Comparison of ENCODE assay signal across 19 mouse cellular contexts in the genomic region with DNA sequence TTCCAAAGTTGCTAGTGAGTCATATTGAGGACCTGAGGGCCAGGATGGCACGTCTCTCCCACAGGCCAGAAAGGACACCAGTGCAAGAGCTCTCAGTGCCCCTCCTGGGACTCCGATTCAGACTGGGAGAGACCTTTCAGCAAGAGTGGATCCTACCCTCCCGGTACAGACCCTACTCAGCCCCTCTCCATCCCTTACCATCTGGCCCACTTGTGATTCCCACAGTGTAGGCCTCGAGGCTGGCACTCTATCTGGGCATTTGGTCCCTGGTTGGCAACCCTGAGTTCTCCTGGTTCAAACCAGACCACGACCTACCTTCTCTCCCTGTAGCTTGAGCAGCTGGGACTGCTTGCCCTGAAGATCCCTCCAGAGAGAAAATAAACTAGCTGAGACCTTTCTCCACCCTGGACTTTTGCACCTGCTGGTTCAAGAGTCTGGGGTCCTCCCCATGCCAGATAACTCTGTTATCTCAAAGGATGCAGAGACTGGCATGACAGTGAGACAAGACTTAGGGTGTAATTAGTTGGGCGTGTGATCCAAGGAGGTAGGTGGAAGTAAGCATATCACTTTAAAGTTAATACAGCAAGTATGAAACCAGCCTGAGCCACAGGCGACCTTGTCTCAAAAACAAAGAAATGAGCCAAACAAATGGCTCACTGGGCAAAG. TPM values are rescaled to one million over a fixed set of nuclear protein-coding genes. Genes with fewer than 3 reads are reported as not detected.
A peak's percentile ranks its signal among the peaks of the same experiment; 100 is the strongest.
DNase-seq lines count a peak whose midpoint lies in the region; ATAC-seq and TF ChIP-seq lines count a peak whose summit lies in the region.
"Had no signal": no experiment of that assay in that cellular context is flagged by ENCODE, and none has a peak within 500 bp of the region (broad histone marks: within the 10 kb centered on the region; RNA-seq: fewer than 3 reads in every experiment).

No protein-coding gene starts in this region.

- H3K9ac ChIP-seq in forebrain, embryonic 15.5 days (replicated peaks): no peak overlapping the region
- no peak overlapping the region for H3K9ac ChIP-seq in forebrain, embryonic 16.5 days (replicated peaks; ENCODE audit: low read depth, low read length)
- no peak overlapping the region for H3K9ac ChIP-seq in hindbrain, embryonic 15.5 days
- H3K9ac ChIP-seq in hindbrain, postnatal 0 days (replicated peaks; ENCODE audit: low read length): no peak overlapping the region
- H3K9ac ChIP-seq in neural tube, embryonic 15.5 days (replicated peaks): no peak overlapping the region
- 0 out of 2 replicates have a peak overlapping the region, but pooled peaks have one; percentile 94 for H3K9ac ChIP-seq in midbrain, postnatal 0 days (replicated peaks; ENCODE audit: low read length, poor library complexity, severe bottlenecking)
- H3K9ac ChIP-seq: liver, postnatal 0 days had no signal

- no peak for DNase-seq in hindbrain, postnatal 0 days (ENCODE audit: low spot score)
- no peak for DNase-seq in neural tube, embryonic 10.5 days (ENCODE audit: extremely low spot score, low spot score)
- no peak for DNase-seq in midbrain, postnatal 0 days (ENCODE audit: low spot score)
- DNase-seq in right cerebral cortex, postnatal 4 days: no peak
- DNase-seq: adrenal gland, adult 2 months; gastrocnemius, postnatal 36 days; kidney, postnatal 36 days; layer of hippocampus, postnatal 36 days; liver, postnatal 0 days; lung, postnatal 10 days; right cerebral cortex, postnatal 14 days; spleen, adult 18-20 months had no signal

- WGBS in forebrain, embryonic 15.5 days: 87% methylated on average over 7 of the region's 7 CpGs
- 90% methylated on average over 7 of the region's 7 CpGs for WGBS in forebrain, embryonic 16.5 days
- 91% methylated on average over 7 of the region's 7 CpGs for WGBS in hindbrain, embryonic 15.5 days
- WGBS in hindbrain, postnatal 0 days: 81% methylated on average over 7 of the region's 7 CpGs
- WGBS in neural tube, embryonic 15.5 days: 82% methylated on average over 7 of the region's 7 CpGs
- WGBS in midbrain, postnatal 0 days: 86% methylated on average over 7 of the region's 7 CpGs

- no peaks in the 10 kb centered on the region for H3K27me3 ChIP-seq in forebrain, embryonic 15.5 days
- no peaks in the 10 kb centered on the region for H3K27me3 ChIP-seq in forebrain, embryonic 16.5 days (replicated peaks; ENCODE audit: control insufficient read depth, insufficient read depth, low read length)
- H3K27me3 ChIP-seq in hindbrain, embryonic 15.5 days: no peaks in the 10 kb centered on the region
- H3K27me3 ChIP-seq in hindbrain, postnatal 0 days (ENCODE audit: insufficient read depth, low read length): no peaks in the 10 kb centered on the region
- H3K27me3 ChIP-seq in neural tube, embryonic 15.5 days (replicated peaks): no peaks in the 10 kb centered on the region
- H3K27me3 ChIP-seq in midbrain, postnatal 0 days (ENCODE audit: insufficient read depth, low read length): no peaks in the 10 kb centered on the region

- peaks cover 6% of the 10 kb centered on the region for H3K36me3 ChIP-seq in forebrain, embryonic 15.5 days
- H3K36me3 ChIP-seq in forebrain, embryonic 16.5 days (ENCODE audit: control insufficient read depth, insufficient read depth): 0 out of 2 replicates have a peak, but pooled peaks cover 2% of the 10 kb centered on the region
- H3K36me3 ChIP-seq in hindbrain, embryonic 15.5 days: no peaks in the 10 kb centered on the region; the same call in 1 of the 2 replicates
- peaks cover 7% of the 10 kb centered on the region; the same call in 1 of the 2 replicates for H3K36me3 ChIP-seq in hindbrain, postnatal 0 days (ENCODE audit: insufficient read depth, low read length)
- H3K36me3 ChIP-seq in neural tube, embryonic 15.5 days: peaks cover 11% of the 10 kb centered on the region; the same call in 1 of the 2 replicates
- peaks cover 8% of the 10 kb centered on the region for H3K36me3 ChIP-seq in midbrain, postnatal 0 days (ENCODE audit: insufficient read depth, low read length)
- H3K36me3 ChIP-seq: G1E had no signal

- ATAC-seq in forebrain, embryonic 15.5 days (replicated peaks): no peak
- no peak for ATAC-seq in forebrain, embryonic 16.5 days
- no peak for ATAC-seq in hindbrain, embryonic 15.5 days (ENCODE audit: low FRiP score, low read depth)
- ATAC-seq in hindbrain, postnatal 0 days: no peak
- no peak for ATAC-seq in neural tube, embryonic 15.5 days (ENCODE audit: low FRiP score)
- ATAC-seq in midbrain, postnatal 0 days (ENCODE audit: low FRiP score): no peak
- ATAC-seq: liver, postnatal 0 days had no signal

- TF ChIP-seq CTCF in hindbrain, postnatal 0 days (IDR thresholded peaks at IDR 0.05; ENCODE audit: low read depth): no peak
- no peak for TF ChIP-seq CTCF in midbrain, postnatal 0 days (IDR thresholded peaks at IDR 0.05)

- no peak overlapping the region for H3K27ac ChIP-seq in forebrain, embryonic 15.5 days (replicated peaks)
- H3K27ac ChIP-seq in forebrain, embryonic 16.5 days (ENCODE audit: low read length): no peak overlapping the region
- H3K27ac ChIP-seq in hindbrain, embryonic 15.5 days (replicated peaks): peak overlapping the region; percentile 86
- no peak overlapping the region for H3K27ac ChIP-seq in hindbrain, postnatal 0 days
- H3K27ac ChIP-seq in neural tube, embryonic 15.5 days (replicated peaks): peak overlapping the region; percentile 88; the same call in 1 of the 2 replicates
- H3K27ac ChIP-seq in midbrain, postnatal 0 days (ENCODE audit: low read depth, low read length): peak overlapping the region; percentile 87; the same call in 1 of the 2 replicates

- peaks cover 24% of the 10 kb centered on the region for H3K4me1 ChIP-seq in forebrain, embryonic 15.5 days
- peaks cover 17% of the 10 kb centered on the region for H3K4me1 ChIP-seq in forebrain, embryonic 16.5 days (replicated peaks; ENCODE audit: control insufficient read depth, insufficient read depth, low read length)
- peaks cover 27% of the 10 kb centered on the region for H3K4me1 ChIP-seq in hindbrain, embryonic 15.5 days (replicated peaks)
- peaks cover 6% of the 10 kb centered on the region; the same call in 1 of the 2 replicates for H3K4me1 ChIP-seq in hindbrain, postnatal 0 days (ENCODE audit: insufficient read depth, low read length)
- H3K4me1 ChIP-seq in neural tube, embryonic 15.5 days: peaks cover 32% of the 10 kb centered on the region
- peaks cover 6% of the 10 kb centered on the region; the same call in 1 of the 2 replicates for H3K4me1 ChIP-seq in midbrain, postnatal 0 days (ENCODE audit: insufficient read depth, low read length)

- H3K4me3 ChIP-seq in forebrain, embryonic 15.5 days: no peak overlapping the region
- no peak overlapping the region for H3K4me3 ChIP-seq in forebrain, embryonic 16.5 days (replicated peaks; ENCODE audit: low read length)
- no peak overlapping the region for H3K4me3 ChIP-seq in hindbrain, embryonic 15.5 days
- H3K4me3 ChIP-seq in hindbrain, postnatal 0 days (ENCODE audit: low read length): no peak overlapping the region
- peak overlapping the region; percentile 74; the same call in 1 of the 2 replicates for H3K4me3 ChIP-seq in neural tube, embryonic 15.5 days (replicated peaks)
- peak overlapping the region; percentile 75; the same call in 1 of the 2 replicates for H3K4me3 ChIP-seq in midbrain, postnatal 0 days (ENCODE audit: low read depth, low read length)

- 0 out of 2 replicates have a peak overlapping the region, but pooled peaks have one; percentile 68 for H3K4me2 ChIP-seq in forebrain, embryonic 15.5 days (replicated peaks)
- no peak overlapping the region; the same call in 1 of the 2 replicates for H3K4me2 ChIP-seq in forebrain, embryonic 16.5 days (ENCODE audit: low read length)
- peak overlapping the region; percentile 64 for H3K4me2 ChIP-seq in hindbrain, embryonic 15.5 days
- H3K4me2 ChIP-seq in hindbrain, postnatal 0 days (ENCODE audit: low read depth, low read length): no peak overlapping the region
- peak overlapping the region; percentile 65 for H3K4me2 ChIP-seq in neural tube, embryonic 15.5 days
- H3K4me2 ChIP-seq in midbrain, postnatal 0 days (ENCODE audit: low read depth, low read length, poor library complexity, severe bottlenecking): no peak overlapping the region

- no peaks in the 10 kb centered on the region for H3K9me3 ChIP-seq in forebrain, embryonic 15.5 days
- no peaks in the 10 kb centered on the region for H3K9me3 ChIP-seq in forebrain, embryonic 16.5 days (ENCODE audit: control insufficient read depth, low read length)
- no peaks in the 10 kb centered on the region for H3K9me3 ChIP-seq in hindbrain, embryonic 15.5 days
- no peaks in the 10 kb centered on the region for H3K9me3 ChIP-seq in hindbrain, postnatal 0 days (ENCODE audit: low read length)
- no peaks in the 10 kb centered on the region for H3K9me3 ChIP-seq in neural tube, embryonic 15.5 days (replicated peaks)
- no peaks in the 10 kb centered on the region for H3K9me3 ChIP-seq in midbrain, postnatal 0 days (ENCODE audit: low read length)
- H3K9me3 ChIP-seq: G1E had no signal

RNA-seq across cellular contexts. Expression of a gene that starts 1.2 kb away (rescaled TPM):
- 71.9 and 73.0 TPM in 2 replicates for polyA plus RNA-seq in forebrain, embryonic 15.5 days (2015; fragmentation: Nextera tagmentation; extraction: Ambion mirVana)
- polyA plus RNA-seq in forebrain, embryonic 16.5 days (2015; fragmentation: Nextera tagmentation; extraction: Ambion mirVana): 74.1 and 89.9 TPM in 2 replicates
- 95.5 and 119 TPM in 2 replicates for polyA plus RNA-seq in hindbrain, embryonic 15.5 days (2015; fragmentation: Nextera tagmentation; extraction: Ambion mirVana)
- 147 and 151 TPM in 2 replicates for total RNA-seq in hindbrain, postnatal 0 days (2014; rRNA removed)
- polyA plus RNA-seq in hindbrain, postnatal 0 days (2015; fragmentation: Nextera tagmentation; extraction: Ambion mirVana): 85.6 and 95.2 TPM in 2 replicates
- 86.4 and 100 TPM in 2 replicates for polyA plus RNA-seq in neural tube, embryonic 15.5 days (2015; fragmentation: Nextera tagmentation; extraction: Ambion mirVana)
- total RNA-seq in midbrain, postnatal 0 days (2014; rRNA removed): 129 and 165 TPM in 2 replicates
- polyA plus RNA-seq in midbrain, postnatal 0 days (2015; fragmentation: Nextera tagmentation; extraction: Ambion mirVana): 129 and 136 TPM in 2 replicates
- total RNA-seq: CH12.LX; monocyte, adult 5-6 weeks had no signal

RNA-seq across cellular contexts. Expression of a gene that starts 8.2 kb away (rescaled TPM):
- polyA plus RNA-seq in forebrain, embryonic 15.5 days (2015; fragmentation: Nextera tagmentation; extraction: Ambion mirVana): 53.5 and 53.7 TPM in 2 replicates
- 47.7 and 54.8 TPM in 2 replicates for polyA plus RNA-seq in forebrain, embryonic 16.5 days (2015; fragmentation: Nextera tagmentation; extraction: Ambion mirVana)
- polyA plus RNA-seq in hindbrain, embryonic 15.5 days (2015; fragmentation: Nextera tagmentation; extraction: Ambion mirVana): 51.7 and 53.8 TPM in 2 replicates
- 34.9 and 52.0 TPM in 2 replicates for total RNA-seq in hindbrain, postnatal 0 days (2014; rRNA removed)
- polyA plus RNA-seq in hindbrain, postnatal 0 days (2015; fragmentation: Nextera tagmentation; extraction: Ambion mirVana): 56.2 and 56.3 TPM in 2 replicates
- polyA plus RNA-seq in neural tube, embryonic 15.5 days (2015; fragmentation: Nextera tagmentation; extraction: Ambion mirVana): 52.8 and 54.6 TPM in 2 replicates
- total RNA-seq in midbrain, postnatal 0 days (2014; rRNA removed): 32.1 and 50.9 TPM in 2 replicates
- polyA plus RNA-seq in midbrain, postnatal 0 days (2015; fragmentation: Nextera tagmentation; extraction: Ambion mirVana): 44.2 and 50.1 TPM in 2 replicates

RNA-seq across cellular contexts. Expression of a gene that starts 8.3 kb away (rescaled TPM):
- 7.5 and 8.8 TPM in 2 replicates for polyA plus RNA-seq in forebrain, embryonic 15.5 days (2015; fragmentation: Nextera tagmentation; extraction: Ambion mirVana)
- polyA plus RNA-seq in forebrain, embryonic 16.5 days (2015; fragmentation: Nextera tagmentation; extraction: Ambion mirVana): 5.4 and 11.9 TPM in 2 replicates
- 8.5 and 11.7 TPM in 2 replicates for polyA plus RNA-seq in hindbrain, embryonic 15.5 days (2015; fragmentation: Nextera tagmentation; extraction: Ambion mirVana)
- total RNA-seq in hindbrain, postnatal 0 days (2014; rRNA removed): 6.0 and 8.4 TPM in 2 replicates
- 3.9 and 4.0 TPM in 2 replicates for polyA plus RNA-seq in hindbrain, postnatal 0 days (2015; fragmentation: Nextera tagmentation; extraction: Ambion mirVana)
- 8.9 and 10.0 TPM in 2 replicates for polyA plus RNA-seq in neural tube, embryonic 15.5 days (2015; fragmentation: Nextera tagmentation; extraction: Ambion mirVana)
- 6.6 and 12.2 TPM in 2 replicates for total RNA-seq in midbrain, postnatal 0 days (2014; rRNA removed)
- 4.7 and 5.2 TPM in 2 replicates for polyA plus RNA-seq in midbrain, postnatal 0 days (2015; fragmentation: Nextera tagmentation; extraction: Ambion mirVana)
- total RNA-seq: CH12.LX; monocyte, adult 5-6 weeks had no signal

RNA-seq across cellular contexts. Expression of a gene that starts 17.6 kb away (rescaled TPM):
- polyA plus RNA-seq in forebrain, embryonic 15.5 days (2015; fragmentation: Nextera tagmentation; extraction: Ambion mirVana): 33.3 and 33.8 TPM in 2 replicates
- polyA plus RNA-seq in forebrain, embryonic 16.5 days (2015; fragmentation: Nextera tagmentation; extraction: Ambion mirVana): 37.4 and 39.5 TPM in 2 replicates
- polyA plus RNA-seq in hindbrain, embryonic 15.5 days (2015; fragmentation: Nextera tagmentation; extraction: Ambion mirVana): 21.1 and 23.0 TPM in 2 replicates
- 23.1 and 28.6 TPM in 2 replicates for total RNA-seq in hindbrain, postnatal 0 days (2014; rRNA removed)
- 20.3 and 21.6 TPM in 2 replicates for polyA plus RNA-seq in hindbrain, postnatal 0 days (2015; fragmentation: Nextera tagmentation; extraction: Ambion mirVana)
- polyA plus RNA-seq in neural tube, embryonic 15.5 days (2015; fragmentation: Nextera tagmentation; extraction: Ambion mirVana): 23.6 and 24.7 TPM in 2 replicates
- total RNA-seq in midbrain, postnatal 0 days (2014; rRNA removed): 15.9 and 26.0 TPM in 2 replicates
- polyA plus RNA-seq in midbrain, postnatal 0 days (2015; fragmentation: Nextera tagmentation; extraction: Ambion mirVana): 17.4 and 18.1 TPM in 2 replicates

RNA-seq across cellular contexts. Expression of a gene that starts 20.0 kb away (rescaled TPM):
- 9.3 and 12.1 TPM in 2 replicates for polyA plus RNA-seq in forebrain, embryonic 15.5 days (2015; fragmentation: Nextera tagmentation; extraction: Ambion mirVana)
- polyA plus RNA-seq in forebrain, embryonic 16.5 days (2015; fragmentation: Nextera tagmentation; extraction: Ambion mirVana): 9.0 and 12.5 TPM in 2 replicates
- polyA plus RNA-seq in hindbrain, embryonic 15.5 days (2015; fragmentation: Nextera tagmentation; extraction: Ambion mirVana): 9.1 and 9.3 TPM in 2 replicates
- total RNA-seq in hindbrain, postnatal 0 days (2014; rRNA removed): 27.8 and 35.8 TPM in 2 replicates
- 8.0 and 9.0 TPM in 2 replicates for polyA plus RNA-seq in hindbrain, postnatal 0 days (2015; fragmentation: Nextera tagmentation; extraction: Ambion mirVana)
- 9.5 and 10.8 TPM in 2 replicates for polyA plus RNA-seq in neural tube, embryonic 15.5 days (2015; fragmentation: Nextera tagmentation; extraction: Ambion mirVana)
- total RNA-seq in midbrain, postnatal 0 days (2014; rRNA removed): 33.7 and 38.6 TPM in 2 replicates
- polyA plus RNA-seq in midbrain, postnatal 0 days (2015; fragmentation: Nextera tagmentation; extraction: Ambion mirVana): 7.1 and 8.0 TPM in 2 replicates

Comparison
In these comparisons a context has a peak if more than half of its experiments do, and no peak if none do; other contexts are left out.
1. H3K27ac ChIP-seq: peak in hindbrain, embryonic 15.5 days (single experiment), neural tube, embryonic 15.5 days (single experiment) and midbrain, postnatal 0 days (single experiment); none in forebrain, embryonic 15.5 days (single experiment), forebrain, embryonic 16.5 days (single experiment) and hindbrain, postnatal 0 days (single experiment).
2. H3K4me2 ChIP-seq: peak in forebrain, embryonic 15.5 days (single experiment), hindbrain, embryonic 15.5 days (single experiment) and neural tube, embryonic 15.5 days (single experiment); none in forebrain, embryonic 16.5 days (single experiment), hindbrain, postnatal 0 days (single experiment) and midbrain, postnatal 0 days (single experiment).
3. H3K4me3 ChIP-seq: peak in neural tube, embryonic 15.5 days (single experiment) and midbrain, postnatal 0 days (single experiment); none in forebrain, embryonic 15.5 days (single experiment), forebrain, embryonic 16.5 days (single experiment), hindbrain, embryonic 15.5 days (single experiment) and hindbrain, postnatal 0 days (single experiment).